Mouse (Mus musculus) C2C12 (cell line): ENCODE measurements around the gene Ipcef1. TPM values are rescaled to one million over a fixed set of nuclear protein-coding genes. Genes with fewer than 3 reads are reported as not detected.

ENCODE experiments used
- H3K27me3 ChIP-seq: one replicate; pipeline ENCODE4 v1.6.1; 2011; ENCODE audit not compliant: control insufficient read depth, insufficient read depth, insufficient read length
- H3K36me3 ChIP-seq: one replicate; pipeline ENCODE4 v1.6.1; 2011; ENCODE audit not compliant: control insufficient read depth, insufficient read depth
- H3K4me3 ChIP-seq: one replicate; pipeline ENCODE4 v1.5.1; 2011; ENCODE audit warnings: mild to moderate bottlenecking, control low read depth; ENCODE audit not compliant: poor library complexity, insufficient read depth, severe bottlenecking
- H3K79me2 ChIP-seq: one replicate; pipeline ENCODE4 v1.6.1; 2011; ENCODE audit not compliant: control insufficient read depth, insufficient read depth
- H3K79me3 ChIP-seq: one replicate; pipeline ENCODE4 v1.6.1; 2011; ENCODE audit warnings: low read depth, control low read depth
- H3ac ChIP-seq: one replicate; pipeline ENCODE3; 2011; ENCODE audit warnings: low read depth; ENCODE audit not compliant: control insufficient read depth, insufficient read length
- CEBPB ChIP-seq: IDR thresholded peaks from one replicate; pipeline ENCODE4 v1.6.1; 2011; ENCODE audit warnings: low read depth, mild to moderate bottlenecking, control low read depth, moderate library complexity
- CTCF ChIP-seq: IDR thresholded peaks from one replicate; pipeline ENCODE4 v1.5.1; 2011; ENCODE audit not compliant: control insufficient read depth, insufficient read depth, insufficient read length
- FOSL1 ChIP-seq: IDR thresholded peaks from one replicate; pipeline ENCODE4 v1.8.0; 2011; ENCODE audit warnings: mild to moderate bottlenecking, low read length; ENCODE audit not compliant: poor library complexity, insufficient read depth, severe bottlenecking
- MAX ChIP-seq: IDR thresholded peaks from one replicate; pipeline ENCODE4 v1.6.1; 2011; ENCODE audit warnings: mild to moderate bottlenecking, control low read depth
- MYOD1 ChIP-seq: IDR thresholded peaks from one replicate; pipeline ENCODE4 v1.6.1; 2011; ENCODE audit warnings: low read depth; ENCODE audit not compliant: control insufficient read depth, insufficient read length
- MYOG ChIP-seq: IDR thresholded peaks from one replicate; pipeline ENCODE4 v1.6.1; 2011; ENCODE audit not compliant: control insufficient read depth, insufficient read length; ENCODE audit errors: extremely low read depth
- USF1 ChIP-seq: IDR thresholded peaks from one replicate; pipeline ENCODE4 v1.6.1; 2011; ENCODE audit warnings: low read depth, mild to moderate bottlenecking, control low read depth, moderate library complexity
- polyA plus RNA-seq: library from polyadenylated mRNA; unstranded; fragments of >200 nt; fragmentation: generic; extraction: Trizol; gene quantifications from one replicate; pipeline ENCODE4 v1.2.1, GENCODE M21; 2012; ENCODE audit warnings: missing spikeins

Ipcef1 gene
- polyA plus RNA-seq, 1 experiment: not detected

GRCm38 (mm10) chr10:6927600-6928223 lies 124.6 kb downstream of the Ipcef1 start:
- TF ChIP-seq MYOD1 (no peak), USF1 (no peak), MYOG (no peak), MAX (no peak), CEBPB (no peak), FOSL1 (no peak), CTCF (no peak)
- no peak overlapping the region for H3K4me3 ChIP-seq
- no peaks in the 10 kb centered on the region for H3K79me3 ChIP-seq
- no peaks in the 10 kb centered on the region for H3K27me3 ChIP-seq
- no peak overlapping the region for H3ac ChIP-seq
- no peaks in the 10 kb centered on the region for H3K79me2 ChIP-seq
- H3K36me3 ChIP-seq: no peaks in the 10 kb centered on the region

- TF ChIP-seq FOSL1: no peak
- TF ChIP-seq MAX: no peak
- TF ChIP-seq MYOG: no peak
- no peak for TF ChIP-seq CTCF
- no peak for TF ChIP-seq CEBPB
- no peak for TF ChIP-seq USF1
- TF ChIP-seq MYOD1: no peak
- no peaks in the 10 kb centered on the region for H3K27me3 ChIP-seq
- H3K4me3 ChIP-seq: no peak overlapping the region
- no peak overlapping the region for H3ac ChIP-seq
- H3K36me3 ChIP-seq: no peaks in the 10 kb centered on the region
- no peaks in the 10 kb centered on the region for H3K79me3 ChIP-seq
- H3K79me2 ChIP-seq: no peaks in the 10 kb centered on the region
Observed at GRCm38 (mm10) chr10:6926724-6927123, 125.6 kb downstream of the Ipcef1 start.

- H3K79me2 ChIP-seq: no peaks in the 10 kb centered on the region
- no peaks in the 10 kb centered on the region for H3K79me3 ChIP-seq
- H3K27me3 ChIP-seq: no peaks in the 10 kb centered on the region
- TF ChIP-seq CEBPB: peak; percentile 66
- TF ChIP-seq MYOD1: no peak
- TF ChIP-seq MYOG: no peak
- H3K36me3 ChIP-seq: no peaks in the 10 kb centered on the region
- no peak overlapping the region for H3ac ChIP-seq
- H3K4me3 ChIP-seq: no peak overlapping the region
Observed at GRCm38 (mm10) chr10:6916545-6917257, 135.6 kb downstream of the Ipcef1 start.

- TF ChIP-seq FOSL1 (no peak), MYOD1 (no peak), CTCF (no peak), MYOG (no peak), MAX (no peak), USF1 (no peak), CEBPB (no peak)
- Histone ChIP-seq H3K79me2 (no peaks in the 10 kb centered on the region), H3K4me3 (no peak overlapping the region), H3K27me3 (no peaks in the 10 kb centered on the region), H3ac (no peak overlapping the region), H3K79me3 (no peaks in the 10 kb centered on the region), H3K36me3 (no peaks in the 10 kb centered on the region)
Observed at GRCm38 (mm10) chr10:6915991-6916390, 136.3 kb downstream of the Ipcef1 start.

GRCm38 (mm10) chr10:6909763-6910162 lies 142.5 kb downstream of the Ipcef1 start:
- TF ChIP-seq CTCF (no peak), MYOG (no peak), FOSL1 (no peak), MYOD1 (no peak), MAX (no peak), USF1 (no peak), CEBPB (no peak)
- no peaks in the 10 kb centered on the region for H3K79me3 ChIP-seq
- H3ac ChIP-seq: no peak overlapping the region
- H3K27me3 ChIP-seq: no peaks in the 10 kb centered on the region
- H3K4me3 ChIP-seq: no peak overlapping the region
- H3K79me2 ChIP-seq: no peaks in the 10 kb centered on the region
- H3K36me3 ChIP-seq: no peaks in the 10 kb centered on the region

- Histone ChIP-seq H3K79me3 (no peaks in the 10 kb centered on the region), H3K36me3 (no peaks in the 10 kb centered on the region), H3ac (no peak overlapping the region), H3K79me2 (no peaks in the 10 kb centered on the region), H3K4me3 (no peak overlapping the region), H3K27me3 (no peaks in the 10 kb centered on the region)
- no peak for TF ChIP-seq CEBPB
Observed at GRCm38 (mm10) chr10:6901819-6902393, 150.4 kb downstream of the Ipcef1 start.
